Mouse (Mus musculus): ENCODE measurements at regions not wholly inside any gene's neighbourhood (a gene's known extent, or its start where the extent isn't known, plus 50 kb on each side); places are given as distances from the start of the nearest gene placed in this dataset.
A peak's percentile ranks its signal among the peaks of the same experiment; 100 is the strongest.

DNA sequence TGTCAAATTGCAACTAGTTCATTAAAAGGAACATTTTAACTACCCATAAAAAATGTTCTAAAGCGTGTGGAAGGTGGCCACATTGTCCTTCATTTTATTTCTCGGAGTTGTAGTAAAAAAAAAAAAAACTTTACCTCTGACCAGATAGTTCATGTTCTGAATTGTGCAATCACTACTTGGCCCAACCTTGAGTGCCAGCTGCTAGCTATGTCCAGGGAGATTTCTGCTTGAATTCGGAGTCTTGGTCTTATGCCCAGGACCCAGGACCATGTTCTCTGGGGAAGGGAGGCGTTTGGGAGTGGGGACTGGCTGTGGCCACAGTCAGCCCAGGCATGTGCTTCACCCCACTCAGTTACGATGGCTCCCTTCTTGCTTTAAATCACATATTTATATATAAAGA, 54.9 kb upstream of the Atp1b3 start:
- peak; percentile 7 for DNase-seq
- intact Hi-C loops (cut with DNase I): no loop called here

DNA sequence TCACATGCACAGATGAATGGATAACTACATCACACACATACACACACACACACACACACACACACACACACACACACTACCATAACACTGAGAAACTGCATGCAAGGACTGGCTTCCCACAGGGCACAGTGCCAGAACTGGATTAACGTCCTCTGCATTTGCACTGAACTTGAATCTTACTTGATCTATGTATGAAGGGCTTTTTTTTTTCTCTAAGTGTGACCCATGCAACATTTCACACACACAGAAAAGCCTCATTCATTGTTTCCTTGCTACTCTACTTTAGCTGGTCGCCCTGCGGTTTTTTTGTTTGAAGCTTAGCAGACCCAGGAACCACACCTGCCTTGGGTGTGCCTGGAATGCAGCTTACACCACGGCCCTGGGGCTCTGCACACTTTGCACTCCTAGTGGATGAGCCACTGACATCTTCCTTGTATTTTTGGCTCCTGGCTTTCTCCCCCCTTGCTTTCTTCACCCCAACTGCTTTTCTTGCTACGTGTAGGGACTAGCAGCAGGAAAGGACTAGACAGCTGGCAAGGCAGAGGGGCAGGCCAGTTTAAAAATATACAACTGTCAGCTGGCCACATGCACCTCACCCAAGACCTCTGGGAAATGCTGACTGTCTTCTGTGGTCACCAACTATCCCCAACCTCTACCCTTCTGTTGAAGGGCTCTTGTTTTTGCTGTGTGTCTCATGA, 51.8 kb upstream of the Atp1b3 start:
- intact Hi-C loops (cut with DNase I): no loop called here
- peak; percentile 45 for DNase-seq
